Mouse (Mus musculus) lung, embryonic 16.5 days (tissue): ENCODE measurements around the gene Zfp366. TPM values are rescaled to one million over a fixed set of nuclear protein-coding genes. Genes with fewer than 3 reads are reported as not detected.
A peak's percentile ranks its signal among the peaks of the same experiment; 100 is the strongest.

ENCODE experiments used
- ATAC-seq: fragments of 200-750 bp; cut with Nextera tagmentation; 2 replicates; pipeline ENCODE4 v1.8.0; 2017; ENCODE audit warnings: low read depth, mild to moderate bottlenecking, moderate library complexity
- H3K27ac ChIP-seq: fragments of 300-500 bp; sonication (generic); 2 replicates; pipeline ENCODE4 v1.5.1; 2014; ENCODE audit warnings: mild to moderate bottlenecking, control low read depth, low read length
- H3K27me3 ChIP-seq: fragments of 300-500 bp; sonication (generic); 2 replicates; pipeline ENCODE4 v1.6.1; 2014; ENCODE audit warnings: low read depth, low read length, mixed read lengths; ENCODE audit not compliant: control insufficient read depth, insufficient read depth
- H3K36me3 ChIP-seq: fragments of 300-500 bp; sonication (generic); 2 replicates; pipeline ENCODE4 v1.6.1; 2014; ENCODE audit warnings: low read length; ENCODE audit not compliant: control insufficient read depth, insufficient read depth
- H3K4me1 ChIP-seq: fragments of 300-500 bp; sonication (generic); replicated peaks from 2 replicates; pipeline ENCODE4 v1.6.1; 2014; ENCODE audit warnings: low read length, mixed read lengths; ENCODE audit not compliant: control insufficient read depth, insufficient read depth
- H3K4me2 ChIP-seq: fragments of 300-500 bp; sonication (generic); 2 replicates; pipeline ENCODE4 v1.6.1; 2014; ENCODE audit warnings: low read depth, low read length, control low read depth
- H3K4me3 ChIP-seq: fragments of 300-500 bp; sonication (generic); 2 replicates; pipeline ENCODE4 v1.5.1; 2014; ENCODE audit warnings: mild to moderate bottlenecking, low read length, control low read depth
- H3K9ac ChIP-seq: fragments of 300-500 bp; sonication (generic); 2 replicates; pipeline ENCODE4 v1.6.1; 2014; ENCODE audit warnings: low read length, control low read depth
- H3K9me3 ChIP-seq: fragments of 300-500 bp; sonication (generic); 2 replicates; pipeline ENCODE4 v1.6.1; 2016; ENCODE audit warnings: low read length; ENCODE audit not compliant: control insufficient read depth
- WGBS: fragments of 180-500 bp; shearing (Covaris S2); extraction: QIAGEN DNeasy Blood & Tissue Kit; methylation state at CpG from one replicate; pipeline ENCODE4 v1.1.7; 2014; 5-methylcytosine and 5-hydroxymethylcytosine counted together
- polyA plus RNA-seq: library from polyadenylated mRNA; unstranded; fragments of >200 nt; fragmentation: Nextera tagmentation; extraction: Ambion mirVana; gene quantifications from 2 replicates; pipeline ENCODE4 v1.2.1, GENCODE M21; 2015

The Zfp366 gene
- polyA plus RNA-seq, 1 experiment from 2014 or later: 1.1 TPM

- Histone ChIP-seq H3K27ac (peak overlapping the region; percentile 98), H3K27me3 (no peaks in the 10 kb centered on the region), H3K36me3 (no peaks in the 10 kb centered on the region), H3K9me3 (no peaks in the 10 kb centered on the region), H3K4me3 (no peak overlapping the region), H3K4me2 (peak overlapping the region; percentile 10; the same call in 1 of the 2 replicates), H3K9ac (peak overlapping the region; percentile 40), H3K4me1 (peaks cover 41% of the 10 kb centered on the region)
- ATAC-seq: peak; percentile 82
- 16% methylated on average over 10 of the region's 10 CpGs for WGBS
Observed at GRCm38 (mm10) chr13:99238217-99239160, 53.9 kb downstream of the Zfp366 start.

GRCm38 (mm10) chr13:99239161-99239530, 54.5 kb downstream of the Zfp366 start:
- H3K4me1 ChIP-seq: peaks cover 41% of the 10 kb centered on the region
- 18% methylated on average over 7 of the region's 7 CpGs for WGBS

GRCm38 (mm10) chr13:99239741-99240140, 55.1 kb downstream of the Zfp366 start:
- Histone ChIP-seq H3K9me3 (no peaks in the 10 kb centered on the region), H3K4me1 (peaks cover 41% of the 10 kb centered on the region), H3K4me2 (no peak overlapping the region), H3K9ac (no peak overlapping the region), H3K36me3 (no peaks in the 10 kb centered on the region), H3K4me3 (no peak overlapping the region), H3K27me3 (no peaks in the 10 kb centered on the region), H3K27ac (peak overlapping the region; percentile 98)
- 32% methylated on average over 6 of the region's 6 CpGs for WGBS
- no peak for ATAC-seq

More at GRCm38 (mm10) chr13:99239161-99239530, 54.5 kb downstream of the Zfp366 start:
- no peak for ATAC-seq
- H3K4me2 ChIP-seq: peak overlapping the region; percentile 10; the same call in 1 of the 2 replicates
- no peaks in the 10 kb centered on the region for H3K9me3 ChIP-seq
- H3K4me3 ChIP-seq: no peak overlapping the region
- peak overlapping the region; percentile 40 for H3K9ac ChIP-seq
- H3K27me3 ChIP-seq: no peaks in the 10 kb centered on the region
- peak overlapping the region; percentile 98 for H3K27ac ChIP-seq
- no peaks in the 10 kb centered on the region for H3K36me3 ChIP-seq

- Histone ChIP-seq H3K36me3 (no peaks in the 10 kb centered on the region), H3K4me1 (peaks cover 25% of the 10 kb centered on the region), H3K9ac (no peak overlapping the region), H3K4me3 (no peak overlapping the region), H3K4me2 (no peak overlapping the region), H3K27ac (no peak overlapping the region), H3K9me3 (no peaks in the 10 kb centered on the region), H3K27me3 (no peaks in the 10 kb centered on the region)
- no peak for ATAC-seq
- 78% methylated on average over 3 of the region's 3 CpGs for WGBS
Observed at GRCm38 (mm10) chr13:99241984-99242383, 57.4 kb downstream of the Zfp366 start.

GRCm38 (mm10) chr13:99242895-99243294, 58.3 kb downstream of the Zfp366 start:
- Histone ChIP-seq H3K4me2 (no peak overlapping the region), H3K27ac (no peak overlapping the region), H3K27me3 (no peaks in the 10 kb centered on the region), H3K36me3 (no peaks in the 10 kb centered on the region), H3K9me3 (no peaks in the 10 kb centered on the region), H3K9ac (no peak overlapping the region), H3K4me1 (peaks cover 17% of the 10 kb centered on the region), H3K4me3 (no peak overlapping the region)
- 68% methylated on average over 4 of the region's 4 CpGs for WGBS
- no peak for ATAC-seq

- no peak for ATAC-seq
- Histone ChIP-seq H3K27me3 (no peaks in the 10 kb centered on the region), H3K9me3 (no peaks in the 10 kb centered on the region), H3K9ac (no peak overlapping the region), H3K4me1 (peaks cover 9% of the 10 kb centered on the region), H3K4me2 (no peak overlapping the region), H3K4me3 (no peak overlapping the region), H3K36me3 (no peaks in the 10 kb centered on the region), H3K27ac (no peak overlapping the region)
- 72% methylated on average over 9 of the region's 9 CpGs for WGBS
Observed at GRCm38 (mm10) chr13:99243831-99244230, 59.2 kb downstream of the Zfp366 start.

- Histone ChIP-seq H3K27ac (no peak overlapping the region), H3K9ac (no peak overlapping the region), H3K36me3 (no peaks in the 10 kb centered on the region), H3K4me2 (no peak overlapping the region), H3K4me3 (no peak overlapping the region), H3K4me1 (peaks cover 2% of the 10 kb centered on the region), H3K27me3 (no peaks in the 10 kb centered on the region), H3K9me3 (no peaks in the 10 kb centered on the region)
- WGBS: 58% methylated on average over 6 of the region's 6 CpGs
- no peak for ATAC-seq
Observed at GRCm38 (mm10) chr13:99244471-99244870, 59.8 kb downstream of the Zfp366 start.

- ATAC-seq: no peak
- H3K27ac ChIP-seq: no peak overlapping the region
- no peaks in the 10 kb centered on the region for H3K9me3 ChIP-seq
- H3K4me2 ChIP-seq: no peak overlapping the region
- H3K4me1 ChIP-seq: no peaks in the 10 kb centered on the region
- H3K9ac ChIP-seq: no peak overlapping the region
- no peaks in the 10 kb centered on the region for H3K27me3 ChIP-seq
- no peaks in the 10 kb centered on the region for H3K36me3 ChIP-seq
- H3K4me3 ChIP-seq: no peak overlapping the region
- 47% methylated on average over 3 of the region's 3 CpGs for WGBS
Observed at GRCm38 (mm10) chr13:99244896-99245295, 60.3 kb downstream of the Zfp366 start.

GRCm38 (mm10) chr13:99245916-99246460, 61.4 kb downstream of the Zfp366 start:
- no peak overlapping the region for H3K4me3 ChIP-seq
- H3K4me2 ChIP-seq: no peak overlapping the region
- no peaks in the 10 kb centered on the region for H3K9me3 ChIP-seq
- no peak overlapping the region for H3K27ac ChIP-seq
- no peaks in the 10 kb centered on the region for H3K36me3 ChIP-seq
- 83% methylated on average over 21 of the region's 21 CpGs for WGBS
- no peak for ATAC-seq
- H3K9ac ChIP-seq: no peak overlapping the region
- H3K4me1 ChIP-seq: no peaks in the 10 kb centered on the region
- no peaks in the 10 kb centered on the region for H3K27me3 ChIP-seq
